Mouse (Mus musculus) hindbrain, embryonic 10.5 days (tissue): ENCODE measurements around the gene Jtb. TPM values are rescaled to one million over a fixed set of nuclear protein-coding genes. Genes with fewer than 3 reads are reported as not detected.

Experiments used
- DNase-seq: peaks from one replicate; pipeline ENCODE4 v3.0.0-alpha.2; 2017; ENCODE audit warnings: low spot score
- H3K27ac ChIP-seq: fragments of 300-500 bp; sonication (generic); 2 replicates; pipeline ENCODE4 v1.5.1; 2016; ENCODE audit warnings: mild to moderate bottlenecking, moderate library complexity
- H3K27me3 ChIP-seq: fragments of 300-500 bp; sonication (generic); 2 replicates; pipeline ENCODE4 v1.6.1; 2016; ENCODE audit warnings: mild to moderate bottlenecking; ENCODE audit not compliant: poor library complexity, insufficient read depth, severe bottlenecking
- H3K36me3 ChIP-seq: fragments of 300-500 bp; sonication (generic); 2 replicates; pipeline ENCODE4 v1.6.1; 2016; ENCODE audit warnings: mild to moderate bottlenecking, moderate library complexity
- H3K4me1 ChIP-seq: fragments of 300-500 bp; sonication (generic); replicated peaks from 2 replicates; pipeline ENCODE4 v1.6.1; 2016; ENCODE audit warnings: mild to moderate bottlenecking
- H3K4me3 ChIP-seq: fragments of 300-500 bp; sonication (generic); 2 replicates; pipeline ENCODE4 v1.5.1; 2016; ENCODE audit warnings: mild to moderate bottlenecking, moderate library complexity
- H3K9me3 ChIP-seq: fragments of 300-500 bp; sonication (generic); 2 replicates; pipeline ENCODE4 v1.6.1; 2016; ENCODE audit warnings: mild to moderate bottlenecking, moderate library complexity
- WGBS: fragments of 180-500 bp; shearing (Covaris S2); methylation state at CpG from one replicate; pipeline ENCODE4 v1.1.7; 2016; 5-methylcytosine and 5-hydroxymethylcytosine counted together
- polyA plus RNA-seq: library from polyadenylated mRNA; unstranded; fragments of >200 nt; fragmentation: Nextera tagmentation; extraction: Ambion mirVana; gene quantifications from 2 replicates; pipeline ENCODE4 v1.2.1, GENCODE M21; 2016

Gene Jtb
- polyA plus RNA-seq, 1 experiment from 2014 or later = 95.7 TPM

GRCm38 (mm10) chr3:90212723-90213122 is 18.7 kb upstream of the Jtb start:
- DNase-seq = no peak
- WGBS = 15% methylated on average over 5 of the region's 5 CpGs
- Histone ChIP-seq H3K36me3 (peaks cover 50% of the 10 kb centered on the region), H3K4me3 (peak overlapping the region; percentile 82), H3K9me3 (no peaks in the 10 kb centered on the region), H3K27me3 (no peaks in the 10 kb centered on the region), H3K27ac (peak overlapping the region; percentile 97), H3K4me1 (peaks cover 30% of the 10 kb centered on the region)

- under 1% methylated on average over 42 of the region's 42 CpGs for WGBS
- peaks cover 43% of the 10 kb centered on the region for H3K36me3 ChIP-seq
Observed at GRCm38 (mm10) chr3:90213377-90213866, 18.0 kb upstream of the Jtb start, which contains the start of the genes Rps27 and Rab13. TSS of gene Rps27 (minus strand) at chr3:90213651. TSS of gene Rab13 (plus strand) at chr3:90213695.

DNA sequence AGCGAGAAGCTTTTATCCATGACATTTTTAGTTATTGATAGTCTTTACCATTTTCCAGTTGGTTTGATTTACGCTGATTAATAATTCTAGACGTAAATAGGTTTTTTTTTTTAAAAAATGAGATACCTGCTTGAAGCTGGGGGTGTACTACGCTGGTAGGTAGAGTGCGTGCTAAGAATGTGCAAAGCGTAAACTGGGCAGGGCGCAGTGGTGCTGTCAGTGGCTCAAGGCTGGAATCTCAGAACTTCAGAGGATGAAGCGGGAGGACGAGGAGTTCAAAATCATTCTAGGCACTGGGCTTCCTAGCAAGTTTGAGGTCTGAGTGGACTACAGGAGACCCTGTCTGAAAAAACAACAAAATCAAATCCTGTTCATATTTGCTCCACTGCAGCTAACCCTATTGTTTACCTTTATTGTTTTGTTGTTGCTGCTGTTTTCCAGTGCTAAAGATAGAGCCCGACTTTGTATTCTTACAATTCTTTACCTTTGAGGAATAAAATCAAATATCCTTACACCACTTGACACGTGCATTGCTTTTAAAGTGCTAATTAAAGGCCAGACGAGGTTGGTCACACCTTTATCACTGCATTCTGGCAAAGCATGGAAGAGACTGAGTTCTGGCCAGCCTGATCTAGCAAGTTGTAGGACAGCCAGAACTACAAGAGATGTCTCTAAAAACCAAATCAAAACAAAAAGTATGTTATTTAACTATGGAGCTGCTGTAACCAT is 17.3 kb upstream of the Jtb start:
- Histone ChIP-seq H3K4me3 (peak overlapping the region; percentile 82), H3K9me3 (no peaks in the 10 kb centered on the region), H3K27me3 (no peaks in the 10 kb centered on the region), H3K4me1 (peaks cover 30% of the 10 kb centered on the region), H3K36me3 (peaks cover 37% of the 10 kb centered on the region), H3K27ac (peak overlapping the region; percentile 97)
- no peak for DNase-seq
- 16% methylated on average over 12 of the region's 12 CpGs for WGBS

More at GRCm38 (mm10) chr3:90213377-90213866, 18.0 kb upstream of the Jtb start, which contains the start of the genes Rps27 and Rab13:
- Histone ChIP-seq H3K27ac (peak within 1 kb of the TSS; percentile 97), H3K4me1 (peaks cover 30% of the 10 kb centered on the region), H3K9me3 (no peaks in the 10 kb centered on the region), H3K27me3 (no peaks in the 10 kb centered on the region), H3K4me3 (peak within 1 kb of the TSS; percentile 82)
- peak; percentile 92 for DNase-seq

- 50% methylated on average over 1 of the region's 1 CpGs for WGBS
- peaks cover 19% of the 10 kb centered on the region for H3K36me3 ChIP-seq
- no peaks in the 10 kb centered on the region for H3K9me3 ChIP-seq
- H3K4me3 ChIP-seq = no peak overlapping the region
- no peak overlapping the region for H3K27ac ChIP-seq
- no peak for DNase-seq
- peaks cover 36% of the 10 kb centered on the region for H3K4me1 ChIP-seq
- H3K27me3 ChIP-seq = no peaks in the 10 kb centered on the region
Observed at GRCm38 (mm10) chr3:90215825-90216380, 15.5 kb upstream of the Jtb start.

- Histone ChIP-seq H3K27ac (peak overlapping the region; percentile 88), H3K4me1 (peaks cover 27% of the 10 kb centered on the region), H3K27me3 (no peaks in the 10 kb centered on the region), H3K4me3 (peak overlapping the region; percentile 58), H3K9me3 (no peaks in the 10 kb centered on the region), H3K36me3 (peaks cover 22% of the 10 kb centered on the region)
- DNase-seq = peak; percentile 47
- 21% methylated on average over 6 of the region's 6 CpGs for WGBS
Observed at GRCm38 (mm10) chr3:90220088-90220487, 11.3 kb upstream of the Jtb start.

DNA sequence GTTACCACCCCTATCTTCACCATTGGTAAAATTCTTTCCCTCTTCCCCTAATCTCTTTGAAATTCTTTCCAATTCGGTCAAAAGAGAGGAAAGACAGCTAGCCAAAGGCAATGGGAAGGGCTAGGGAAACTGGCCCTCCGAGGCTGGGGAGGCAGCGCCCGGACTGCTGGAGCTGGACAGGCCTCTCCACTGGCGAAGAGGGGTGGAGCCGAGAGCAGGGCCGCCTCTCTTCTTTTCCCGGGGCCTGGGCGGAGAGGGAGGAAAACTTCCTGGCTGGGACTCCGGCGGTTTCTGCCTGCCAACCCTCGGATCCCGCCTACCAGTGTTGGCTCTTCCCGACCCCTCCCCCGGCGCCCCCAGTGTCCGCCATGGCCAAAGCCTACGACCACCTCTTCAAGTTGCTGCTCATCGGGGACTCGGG is 10.9 kb upstream of the Jtb start:
- peak overlapping the region; percentile 58 for H3K4me3 ChIP-seq
- no peaks in the 10 kb centered on the region for H3K27me3 ChIP-seq
- H3K4me1 ChIP-seq = peaks cover 27% of the 10 kb centered on the region
- H3K36me3 ChIP-seq = peaks cover 26% of the 10 kb centered on the region
- no peaks in the 10 kb centered on the region for H3K9me3 ChIP-seq
- H3K27ac ChIP-seq = peak overlapping the region; percentile 88
- peak; percentile 81 for DNase-seq
- under 1% methylated on average over 20 of the region's 20 CpGs for WGBS

DNA sequence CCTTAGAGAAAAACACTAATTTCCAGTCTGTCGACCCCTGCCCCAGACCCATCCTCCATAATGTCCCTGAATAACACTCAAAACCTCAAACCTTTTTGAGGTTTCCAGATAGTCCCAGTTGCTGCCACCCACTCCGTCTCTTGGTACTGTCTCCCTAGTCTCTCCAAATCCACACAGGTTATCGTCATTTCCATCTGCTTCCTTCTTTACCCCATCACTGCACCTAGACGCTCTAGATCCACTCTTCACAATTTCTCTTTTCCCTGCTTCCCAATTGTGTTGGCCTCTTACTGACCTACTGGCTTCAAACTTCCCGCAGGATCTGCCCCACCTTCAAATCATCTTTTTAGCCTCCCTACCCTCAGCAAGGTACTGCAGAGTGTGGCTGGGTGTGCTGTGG is 10.3 kb upstream of the Jtb start:
- peak overlapping the region; percentile 88 for H3K27ac ChIP-seq
- DNase-seq = no peak

DNA sequence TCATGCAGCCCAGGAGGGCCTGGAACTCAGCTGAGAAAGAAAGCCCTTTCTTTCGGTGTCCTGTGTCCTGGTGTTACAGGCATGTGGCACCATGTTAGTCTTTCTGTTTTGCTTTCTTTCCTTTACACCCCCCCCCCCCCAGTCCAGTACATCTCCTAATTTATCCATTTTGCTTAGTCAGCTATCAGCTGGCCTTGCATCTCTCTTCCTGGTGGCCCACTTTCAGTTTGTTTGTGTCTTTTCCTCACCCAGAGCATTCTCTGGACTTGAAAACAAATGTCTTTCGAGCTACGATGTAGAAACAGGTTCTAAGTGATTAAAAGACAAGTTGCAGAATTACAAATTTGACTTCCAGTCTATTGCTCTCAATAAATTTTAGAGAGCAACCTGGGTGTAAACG is 8.9 kb upstream of the Jtb start:
- no peak for DNase-seq
- H3K27me3 ChIP-seq = no peaks in the 10 kb centered on the region
- H3K4me1 ChIP-seq = peaks cover 27% of the 10 kb centered on the region
- H3K36me3 ChIP-seq = peaks cover 33% of the 10 kb centered on the region
- 90% methylated on average over 4 of the region's 4 CpGs for WGBS
- H3K27ac ChIP-seq = no peak overlapping the region
- no peak overlapping the region for H3K4me3 ChIP-seq
- no peaks in the 10 kb centered on the region for H3K9me3 ChIP-seq

More for the DNA sequence above, 10.3 kb upstream of the Jtb start:
- H3K4me3 ChIP-seq = peak overlapping the region; percentile 58
- H3K27me3 ChIP-seq = no peaks in the 10 kb centered on the region
- H3K36me3 ChIP-seq = peaks cover 32% of the 10 kb centered on the region
- H3K9me3 ChIP-seq = no peaks in the 10 kb centered on the region
- 25% methylated on average over 5 of the region's 5 CpGs for WGBS
- peaks cover 27% of the 10 kb centered on the region for H3K4me1 ChIP-seq

- H3K27me3 ChIP-seq = no peaks in the 10 kb centered on the region
- H3K27ac ChIP-seq = no peak overlapping the region
- no peak for DNase-seq
- H3K9me3 ChIP-seq = no peaks in the 10 kb centered on the region
- WGBS = 85% methylated on average over 3 of the region's 3 CpGs
- no peak overlapping the region for H3K4me3 ChIP-seq
- peaks cover 27% of the 10 kb centered on the region for H3K4me1 ChIP-seq
- peaks cover 33% of the 10 kb centered on the region for H3K36me3 ChIP-seq
Observed at GRCm38 (mm10) chr3:90222941-90223340, 8.5 kb upstream of the Jtb start.

DNA sequence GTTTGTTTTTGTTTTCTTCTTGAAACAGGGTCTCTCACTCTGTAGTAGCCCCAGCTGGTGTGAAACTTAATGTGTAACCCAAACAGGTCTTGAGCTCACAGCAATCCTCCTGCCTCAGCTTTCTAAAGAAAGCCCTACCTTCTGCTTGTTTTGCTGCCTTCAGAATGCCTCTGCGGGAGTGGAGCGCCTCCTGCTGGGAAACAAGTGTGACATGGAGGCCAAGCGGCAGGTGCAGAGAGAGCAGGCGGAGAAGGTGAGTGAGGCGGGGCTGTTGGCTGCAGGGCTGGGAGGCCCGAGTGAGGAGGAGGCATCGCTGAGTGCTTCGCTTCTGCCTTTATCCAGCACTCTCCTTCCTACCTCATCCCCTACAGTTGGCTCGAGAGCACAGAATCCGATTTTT is 7.1 kb upstream of the Jtb start:
- Histone ChIP-seq H3K4me1 (peaks cover 27% of the 10 kb centered on the region), H3K9me3 (no peaks in the 10 kb centered on the region), H3K36me3 (peaks cover 33% of the 10 kb centered on the region), H3K4me3 (no peak overlapping the region), H3K27ac (no peak overlapping the region), H3K27me3 (no peaks in the 10 kb centered on the region)
- no peak for DNase-seq
- WGBS = 83% methylated on average over 10 of the region's 10 CpGs

GRCm38 (mm10) chr3:90231075-90231474 is 322 bp upstream of the Jtb start:
- Histone ChIP-seq H3K9me3 (no peaks in the 10 kb centered on the region), H3K4me1 (peaks cover 19% of the 10 kb centered on the region), H3K27ac (peak overlapping the region; percentile 92), H3K4me3 (peak overlapping the region; percentile 72), H3K27me3 (no peaks in the 10 kb centered on the region), H3K36me3 (peaks cover 32% of the 10 kb centered on the region)
- no peak for DNase-seq
- 16% methylated on average over 8 of the region's 8 CpGs for WGBS

- Histone ChIP-seq H3K27me3 (peaks cover 8% of the 10 kb centered on the region; the same call in 1 of the 2 replicates), H3K4me3 (no peak overlapping the region), H3K9me3 (no peaks in the 10 kb centered on the region), H3K4me1 (peaks cover 22% of the 10 kb centered on the region), H3K36me3 (peaks cover 8% of the 10 kb centered on the region), H3K27ac (no peak overlapping the region)
- DNase-seq = no peak
- WGBS = 93% methylated on average over 2 of the region's 2 CpGs
Observed at GRCm38 (mm10) chr3:90241251-90241650, 9.9 kb downstream of the Jtb start.
